Mouse (Mus musculus) limb, embryonic 15.5 days (tissue): Measurements from ENCODE around the gene Gm17334. TPM values are rescaled to one million over a fixed set of nuclear protein-coding genes. Genes with fewer than 3 reads are reported as not detected.

Source experiments
- ATAC-seq: fragments of 200-750 bp; cut with Nextera tagmentation; 2 replicates; pipeline ENCODE4 v1.8.0; 2017; ENCODE audit warnings: low read depth, moderate TSS enrichment; ENCODE audit not compliant: insufficient number of reproducible peaks, low FRiP score, low TSS enrichment
- H3K27ac ChIP-seq: fragments of 300-500 bp; sonication (generic); 2 replicates; pipeline ENCODE4 v1.5.1; 2015; ENCODE audit warnings: moderate library complexity, mild to moderate bottlenecking, inconsistent platforms
- H3K27me3 ChIP-seq: fragments of 300-500 bp; sonication (generic); 2 replicates; pipeline ENCODE4 v1.6.1; 2015; ENCODE audit warnings: inconsistent platforms
- H3K36me3 ChIP-seq: fragments of 300-500 bp; sonication (generic); 2 replicates; pipeline ENCODE4 v1.6.1; 2015; ENCODE audit warnings: inconsistent platforms
- H3K4me1 ChIP-seq: fragments of 300-500 bp; sonication (generic); 2 replicates; pipeline ENCODE4 v1.6.1; 2015; ENCODE audit warnings: inconsistent platforms
- H3K4me2 ChIP-seq: fragments of 300-500 bp; sonication (generic); 2 replicates; pipeline ENCODE4 v1.6.1; 2015; ENCODE audit warnings: mild to moderate bottlenecking, inconsistent platforms
- H3K4me3 ChIP-seq: fragments of 300-500 bp; sonication (generic); 2 replicates; pipeline ENCODE4 v1.5.1; 2015; ENCODE audit warnings: mild to moderate bottlenecking, inconsistent platforms
- H3K9ac ChIP-seq: fragments of 300-500 bp; sonication (generic); 2 replicates; pipeline ENCODE4 v1.6.1; 2015; ENCODE audit warnings: inconsistent platforms
- H3K9me3 ChIP-seq: fragments of 300-500 bp; sonication (generic); 2 replicates; pipeline ENCODE4 v1.6.1; 2016; ENCODE audit warnings: inconsistent platforms
- WGBS: fragments of 180-500 bp; shearing (Covaris S2); methylation state at CpG from one replicate; pipeline ENCODE4 v1.1.7; 2015; 5-methylcytosine and 5-hydroxymethylcytosine counted together
- polyA plus RNA-seq: library from polyadenylated mRNA; unstranded; fragments of >200 nt; fragmentation: Nextera tagmentation; extraction: Ambion mirVana; gene quantifications from 2 replicates; pipeline ENCODE4 v1.2.1, GENCODE M21; 2015

Gm17334 gene
- 0.22 TPM in 1 of 2 replicates, not detected in the other for polyA plus RNA-seq

DNA sequence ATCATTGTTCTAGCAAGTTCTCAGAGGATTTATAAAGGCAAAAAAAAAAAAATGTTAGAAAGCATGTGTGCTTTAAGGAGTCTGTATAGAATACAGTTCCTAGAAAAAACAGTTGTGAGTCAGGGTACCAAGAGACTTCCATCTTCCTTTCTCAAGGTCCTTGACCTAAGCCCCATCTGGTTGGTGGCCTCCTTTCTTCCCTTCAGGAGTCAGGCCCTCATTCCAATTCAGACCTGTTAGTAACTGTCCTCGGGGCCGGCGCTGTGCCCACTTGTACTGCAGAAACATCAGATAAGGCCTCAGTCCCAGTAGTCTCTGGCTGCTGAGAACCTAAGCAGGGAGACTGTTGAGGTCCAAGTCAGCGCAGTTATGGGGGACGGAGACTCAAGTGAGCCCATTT is at the start of gene Gm17334:
Gm17334 (minus strand) TSS at position 101 of the 400 bp plus-strand sequence.
- Histone ChIP-seq H3K27me3 (no peaks in the 10 kb centered on the region), H3K4me1 (peaks cover 26% of the 10 kb centered on the region), H3K4me2 (no peak within 1 kb of the TSS), H3K27ac (no peak within 1 kb of the TSS), H3K9ac (no peak within 1 kb of the TSS), H3K9me3 (no peaks in the 10 kb centered on the region), H3K4me3 (no peak within 1 kb of the TSS), H3K36me3 (peaks cover 44% of the 10 kb centered on the region)
- ATAC-seq = no peak
- whole genome bisulfite sequencing = 95% methylated on average over 5 of the region's 5 CpGs

DNA sequence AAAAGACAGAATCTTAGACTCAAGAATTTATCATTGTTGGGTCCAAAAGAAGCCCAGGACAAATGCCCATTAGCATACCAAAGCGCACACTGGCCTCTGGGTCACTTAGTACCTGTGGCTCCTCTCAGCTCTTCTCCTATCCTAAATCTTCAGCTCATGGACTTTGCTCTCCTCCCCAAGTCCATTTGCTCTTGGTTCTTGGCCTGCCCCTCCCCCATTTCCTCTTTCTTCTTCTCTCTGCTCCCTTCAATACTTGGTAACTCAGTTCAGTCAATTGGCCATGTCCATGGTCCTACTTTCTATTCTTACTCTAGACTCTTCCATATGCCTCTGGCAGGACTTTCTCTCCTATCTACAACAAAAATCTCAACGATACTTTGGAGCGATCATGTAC is 49.0 kb upstream of the Gm17334 start:
- Histone ChIP-seq H3K27me3 (no peaks in the 10 kb centered on the region), H3K4me3 (no peak overlapping the region), H3K4me2 (no peak overlapping the region), H3K4me1 (no peaks in the 10 kb centered on the region), H3K27ac (no peak overlapping the region), H3K9ac (no peak overlapping the region), H3K9me3 (no peaks in the 10 kb centered on the region), H3K36me3 (no peaks in the 10 kb centered on the region)
- no peak for ATAC-seq
- WGBS = 92% methylated on average over 3 of the region's 3 CpGs

DNA sequence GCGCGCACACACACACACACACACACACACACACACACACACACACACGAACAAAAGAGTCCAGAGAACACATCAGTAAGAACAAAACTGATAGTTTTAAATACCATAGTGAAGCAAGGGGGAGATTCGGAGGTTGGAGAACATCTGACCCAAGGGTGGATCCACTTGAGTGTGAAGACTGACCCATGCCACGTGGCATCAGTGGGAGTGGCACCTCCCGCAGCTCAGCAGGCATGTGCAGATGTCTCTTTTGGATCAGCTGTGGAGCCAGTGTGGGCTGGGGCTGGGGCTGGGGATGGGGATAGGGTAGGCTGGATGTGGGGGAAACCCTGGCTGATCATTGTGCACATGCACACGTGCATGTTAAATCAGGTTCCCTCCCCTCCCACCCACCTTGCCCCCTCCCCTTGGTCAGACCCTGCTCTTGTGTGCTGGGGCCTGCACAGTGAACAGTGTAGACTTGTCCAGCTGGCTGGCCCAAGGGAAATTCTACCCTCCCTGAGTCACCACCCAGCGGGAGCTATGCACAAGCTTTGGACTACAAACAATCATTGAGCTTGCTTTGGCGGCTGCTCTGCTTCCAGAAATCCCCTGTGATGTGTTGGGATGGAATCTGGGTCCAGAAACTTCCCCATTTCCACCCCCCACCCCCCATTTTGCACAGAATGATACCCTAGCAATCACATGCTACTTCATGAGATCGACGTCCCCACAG is 48.4 kb upstream of the Gm17334 start:
- no peak for ATAC-seq
- WGBS = 80% methylated on average over 11 of the region's 11 CpGs
- Histone ChIP-seq H3K36me3 (no peaks in the 10 kb centered on the region), H3K9me3 (no peaks in the 10 kb centered on the region), H3K4me1 (no peaks in the 10 kb centered on the region), H3K27me3 (no peaks in the 10 kb centered on the region), H3K9ac (no peak overlapping the region), H3K4me2 (no peak overlapping the region), H3K27ac (no peak overlapping the region), H3K4me3 (no peak overlapping the region)

DNA sequence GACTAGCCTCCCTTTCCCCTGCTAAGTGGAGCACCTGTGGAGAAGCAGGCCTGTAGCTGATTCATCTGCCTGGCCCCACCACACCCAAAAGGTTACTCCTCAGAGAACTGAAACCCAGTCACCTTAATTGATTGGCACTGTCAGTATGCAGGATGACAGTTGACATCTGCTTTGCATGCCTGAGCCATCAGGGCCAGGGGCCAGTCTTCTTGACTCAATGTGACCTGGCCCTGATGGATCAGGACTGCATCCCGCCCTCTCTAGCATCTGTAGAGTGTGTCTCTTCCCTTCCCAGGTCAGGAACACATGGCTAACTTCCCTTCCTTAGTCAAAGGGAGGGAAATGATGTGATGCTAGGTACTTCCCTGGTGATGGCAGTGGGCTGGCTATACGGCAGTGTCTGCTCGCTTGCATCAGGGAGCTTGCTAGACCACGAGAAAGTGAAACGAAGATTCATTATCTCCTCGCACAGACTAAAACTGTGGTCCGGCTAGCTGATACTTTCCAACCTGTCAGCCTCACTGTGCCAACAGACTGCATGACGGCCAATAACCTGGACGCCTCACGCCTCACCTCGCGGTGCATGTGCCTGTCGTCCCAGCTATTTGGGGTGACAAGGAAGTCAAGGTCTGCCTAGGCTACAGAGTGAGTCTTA is 47.7 kb upstream of the Gm17334 start:
- Histone ChIP-seq H3K27me3 (no peaks in the 10 kb centered on the region), H3K36me3 (no peaks in the 10 kb centered on the region), H3K9ac (no peak overlapping the region), H3K4me2 (no peak overlapping the region), H3K9me3 (no peaks in the 10 kb centered on the region), H3K4me1 (no peaks in the 10 kb centered on the region), H3K4me3 (no peak overlapping the region), H3K27ac (no peak overlapping the region)
- ATAC-seq = no peak
- WGBS = 89% methylated on average over 13 of the region's 13 CpGs

DNA sequence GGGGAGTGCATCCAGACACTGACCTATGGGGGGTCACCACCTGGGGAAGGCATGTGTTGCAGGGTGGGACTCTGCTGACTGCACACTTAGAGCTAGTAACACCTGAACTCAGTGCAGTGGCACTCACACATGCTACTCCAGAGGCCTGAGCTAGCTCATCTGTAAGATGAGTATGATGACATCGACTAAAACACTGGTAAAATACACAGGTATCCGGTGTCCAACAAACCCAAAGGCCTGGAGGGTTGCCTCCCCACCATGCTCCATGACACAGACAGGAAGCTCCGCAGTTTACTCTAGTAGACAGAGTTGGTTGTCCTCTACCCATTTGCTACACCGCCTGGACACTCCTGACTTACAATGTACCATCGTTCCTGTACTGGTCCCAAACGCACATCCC is 46.5 kb upstream of the Gm17334 start:
- H3K9ac ChIP-seq = no peak overlapping the region
- WGBS = 90% methylated on average over 6 of the region's 6 CpGs
- H3K4me2 ChIP-seq = no peak overlapping the region
- H3K36me3 ChIP-seq = no peaks in the 10 kb centered on the region
- no peaks in the 10 kb centered on the region for H3K27me3 ChIP-seq
- ATAC-seq = no peak
- H3K4me1 ChIP-seq = no peaks in the 10 kb centered on the region
- no peak overlapping the region for H3K4me3 ChIP-seq
- H3K9me3 ChIP-seq = no peaks in the 10 kb centered on the region
- H3K27ac ChIP-seq = no peak overlapping the region

DNA sequence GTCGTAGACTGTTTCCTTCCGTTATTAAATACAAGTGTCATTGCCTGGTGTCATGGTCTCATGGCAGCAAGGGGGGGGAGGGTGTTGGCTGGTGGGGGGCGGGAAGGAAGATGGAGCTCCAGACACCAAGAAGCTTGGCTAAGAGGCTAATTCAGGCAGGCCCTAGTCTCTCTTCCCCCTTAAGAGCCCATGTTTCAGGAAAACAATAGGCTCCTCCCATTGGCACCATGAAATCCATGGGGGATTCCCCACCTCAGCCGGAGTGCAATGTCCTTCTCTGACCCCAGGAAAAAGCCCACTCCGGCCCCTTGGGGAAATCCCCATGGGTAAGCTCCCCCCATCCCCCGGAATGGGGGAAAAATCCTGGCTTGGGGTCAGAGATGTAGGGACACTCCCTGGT is 45.8 kb upstream of the Gm17334 start:
- Histone ChIP-seq H3K9ac (no peak overlapping the region), H3K4me1 (no peaks in the 10 kb centered on the region), H3K27ac (no peak overlapping the region), H3K9me3 (no peaks in the 10 kb centered on the region), H3K36me3 (no peaks in the 10 kb centered on the region), H3K4me2 (no peak overlapping the region), H3K4me3 (no peak overlapping the region), H3K27me3 (no peaks in the 10 kb centered on the region)
- 58% methylated on average over 6 of the region's 6 CpGs for WGBS
- ATAC-seq = no peak

DNA sequence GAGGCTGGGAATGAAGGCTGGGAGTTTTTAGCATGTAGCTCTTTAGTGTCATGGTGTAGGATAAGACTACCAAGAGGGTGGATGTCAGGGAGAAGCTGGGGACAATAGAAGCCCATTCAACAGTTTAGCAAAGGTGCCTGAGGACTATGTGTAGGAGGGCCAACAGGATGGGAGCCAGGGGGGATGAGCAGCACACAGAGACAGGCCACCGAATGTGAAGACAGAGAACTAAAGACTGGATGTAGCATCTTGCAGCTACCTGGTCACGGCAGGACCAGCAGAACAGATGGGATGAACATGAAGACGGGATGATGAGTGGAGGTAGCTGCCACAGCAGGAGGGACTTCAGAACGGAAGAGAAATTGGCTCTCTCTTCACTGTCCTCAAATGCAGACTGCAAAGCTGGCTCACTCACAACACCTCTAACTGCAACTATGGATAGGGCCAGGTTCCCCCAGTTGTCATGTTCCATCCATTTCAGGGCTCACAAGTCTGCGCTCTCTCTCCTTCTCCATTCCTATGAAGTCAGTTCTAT is 43.9 kb upstream of the Gm17334 start:
- H3K9me3 ChIP-seq = no peaks in the 10 kb centered on the region
- no peak for ATAC-seq
- no peak overlapping the region for H3K4me3 ChIP-seq
- no peak overlapping the region for H3K4me2 ChIP-seq
- 85% methylated on average over 5 of the region's 5 CpGs for WGBS
- H3K9ac ChIP-seq = no peak overlapping the region
- no peaks in the 10 kb centered on the region for H3K27me3 ChIP-seq
- H3K36me3 ChIP-seq = no peaks in the 10 kb centered on the region
- no peak overlapping the region for H3K27ac ChIP-seq
- H3K4me1 ChIP-seq = 0 out of 2 replicates have a peak, but pooled peaks cover 4% of the 10 kb centered on the region

DNA sequence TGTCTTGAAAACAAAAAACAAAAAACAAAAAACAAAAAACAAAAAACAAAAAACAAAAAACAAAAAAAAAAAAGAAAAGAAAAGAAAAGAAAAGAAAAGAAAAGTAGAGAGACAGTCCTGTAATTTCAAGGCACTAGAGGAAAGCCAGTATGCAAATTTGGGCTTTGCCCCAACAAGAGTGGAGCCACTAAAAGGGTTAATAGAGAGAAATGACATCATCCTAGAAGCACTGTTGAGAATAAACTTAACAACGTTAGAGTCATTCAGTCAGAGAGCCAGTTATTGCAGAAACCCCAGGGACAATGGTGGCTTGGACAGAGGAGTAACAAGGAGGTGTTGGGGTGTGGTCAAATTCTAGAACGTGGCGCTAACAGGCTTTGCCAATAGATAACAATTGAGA is 41.8 kb upstream of the Gm17334 start:
- ATAC-seq = no peak
- H3K36me3 ChIP-seq = no peaks in the 10 kb centered on the region
- H3K9me3 ChIP-seq = no peaks in the 10 kb centered on the region
- H3K4me1 ChIP-seq = 0 out of 2 replicates have a peak, but pooled peaks cover 6% of the 10 kb centered on the region
- 41% methylated on average over 3 of the region's 3 CpGs for WGBS
- H3K4me3 ChIP-seq = no peak overlapping the region
- H3K27ac ChIP-seq = no peak overlapping the region
- H3K9ac ChIP-seq = no peak overlapping the region
- H3K27me3 ChIP-seq = no peaks in the 10 kb centered on the region
- no peak overlapping the region for H3K4me2 ChIP-seq

DNA sequence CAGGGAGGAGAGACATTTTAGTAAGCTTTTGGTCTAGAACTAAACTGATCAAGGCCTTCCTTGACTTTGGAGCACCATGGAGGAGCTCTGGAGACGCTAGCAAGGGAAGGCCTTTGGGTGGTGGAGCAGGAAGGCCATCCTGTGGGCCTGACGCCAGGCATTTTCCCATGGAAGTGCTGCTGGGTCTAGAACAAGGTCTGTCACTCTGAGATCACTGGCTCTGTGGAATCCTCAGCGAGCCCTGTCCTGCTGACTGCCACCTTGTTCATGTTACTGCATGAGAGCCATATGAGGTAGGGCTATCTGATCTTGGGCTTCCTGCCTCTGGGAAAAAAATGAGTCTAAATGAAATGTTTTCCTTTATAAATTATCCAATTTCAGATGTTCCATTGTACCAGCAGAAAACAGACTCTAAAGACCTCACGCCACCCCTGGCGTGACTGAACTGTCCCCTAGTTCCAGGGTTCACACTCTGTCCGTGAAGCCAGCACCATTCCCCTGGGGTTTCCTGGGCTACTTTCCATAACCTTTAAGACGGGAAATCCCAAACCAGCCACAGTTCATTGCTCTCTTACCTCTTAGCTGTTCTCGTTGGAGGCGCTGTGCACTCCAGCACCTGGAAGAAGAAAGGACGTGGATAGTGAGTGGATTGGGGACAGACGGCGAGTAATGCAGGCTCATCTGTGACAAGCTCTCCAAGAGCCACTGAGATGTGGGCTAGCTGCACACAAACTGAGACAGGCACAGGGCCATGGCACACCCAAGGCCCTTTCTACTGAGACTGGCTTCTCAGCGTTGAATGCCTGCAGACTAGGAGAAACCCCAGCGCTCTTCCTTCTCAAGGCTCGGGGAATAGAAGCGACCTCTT is 40.2 kb upstream of the Gm17334 start:
- Histone ChIP-seq H3K4me3 (no peak overlapping the region), H3K27me3 (no peaks in the 10 kb centered on the region), H3K27ac (no peak overlapping the region), H3K4me1 (0 out of 2 replicates have a peak, but pooled peaks cover 6% of the 10 kb centered on the region), H3K36me3 (no peaks in the 10 kb centered on the region), H3K9ac (no peak overlapping the region), H3K4me2 (no peak overlapping the region), H3K9me3 (no peaks in the 10 kb centered on the region)
- 72% methylated on average over 16 of the region's 16 CpGs for WGBS
- no peak for ATAC-seq

DNA sequence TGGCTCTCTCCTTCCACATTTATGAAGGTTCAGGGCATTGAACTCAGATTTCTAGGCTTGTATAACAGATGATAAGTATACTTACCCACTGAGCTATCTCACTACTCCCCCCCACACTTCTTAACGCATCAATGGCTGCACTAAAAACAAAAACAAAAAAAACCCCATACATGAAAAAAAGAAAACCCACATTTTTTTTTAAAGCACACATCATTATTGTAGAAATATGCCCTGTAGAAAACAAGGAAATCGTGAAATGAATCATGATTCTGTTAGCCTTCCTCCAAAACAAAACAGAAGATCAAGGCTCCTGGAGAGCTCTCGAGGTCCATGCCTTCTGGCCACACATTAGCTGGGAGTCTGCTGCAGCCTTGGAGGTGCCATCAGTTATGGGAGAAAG is 38.3 kb upstream of the Gm17334 start:
- H3K9me3 ChIP-seq = no peaks in the 10 kb centered on the region

DNA sequence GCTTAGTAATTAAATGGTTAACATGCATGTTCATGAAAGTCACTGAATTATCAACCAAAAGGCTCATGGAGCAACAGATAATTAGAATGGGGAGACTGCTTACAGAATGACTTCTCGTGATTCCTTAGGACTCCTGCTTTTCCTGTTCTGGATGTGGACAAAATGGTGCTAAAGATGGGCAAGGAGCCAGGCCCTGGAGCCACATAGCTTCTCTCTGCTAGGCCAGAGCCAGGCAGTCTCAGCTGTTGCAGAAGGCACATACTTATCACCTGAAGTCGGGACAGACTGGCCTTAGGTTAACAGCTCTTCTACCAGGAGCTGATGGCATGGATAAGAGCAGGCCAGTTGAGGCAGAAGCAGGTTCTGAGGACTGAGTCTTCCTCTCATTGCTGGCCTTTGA is 37.8 kb upstream of the Gm17334 start:
- no peaks in the 10 kb centered on the region for H3K9me3 ChIP-seq
- no peaks in the 10 kb centered on the region for H3K36me3 ChIP-seq
- 56% methylated on average over 2 of the region's 2 CpGs for WGBS

More for the DNA sequence above, 38.3 kb upstream of the Gm17334 start:
- Histone ChIP-seq H3K4me2 (no peak overlapping the region), H3K36me3 (no peaks in the 10 kb centered on the region), H3K27me3 (no peaks in the 10 kb centered on the region), H3K9ac (no peak overlapping the region), H3K4me3 (no peak overlapping the region), H3K4me1 (0 out of 2 replicates have a peak, but pooled peaks cover 6% of the 10 kb centered on the region), H3K27ac (no peak overlapping the region)
- no peak for ATAC-seq
- WGBS = 78% methylated on average over 3 of the region's 3 CpGs

More for the DNA sequence above, 37.8 kb upstream of the Gm17334 start:
- no peak overlapping the region for H3K4me2 ChIP-seq
- ATAC-seq = no peak
- H3K27me3 ChIP-seq = no peaks in the 10 kb centered on the region
- no peak overlapping the region for H3K4me3 ChIP-seq
- no peak overlapping the region for H3K9ac ChIP-seq
- H3K27ac ChIP-seq = no peak overlapping the region
- peaks cover 7% of the 10 kb centered on the region; the same call in 1 of the 2 replicates for H3K4me1 ChIP-seq
